Mouse (Mus musculus) naive thymus-derived CD4-positive, alpha-beta T cell, adult 2 months (primary cell): Measurements from ENCODE around the gene Abhd11.
"Not testable (repeated sequence)": the region's sequence is repeated elsewhere in the genome, so short reads cannot be mapped to it uniquely, and the experiment has no call there.

Experiments
- DNase-seq: peaks from one replicate; pipeline ENCODE4 v3.0.0-alpha.2; 2011; ENCODE audit warnings: low read depth

Gene Abhd11

GRCm38 (mm10) chr5:135024665-135025224 is 15.8 kb downstream of the Abhd11 start:
- peak; percentile 90 for DNase-seq

DNA sequence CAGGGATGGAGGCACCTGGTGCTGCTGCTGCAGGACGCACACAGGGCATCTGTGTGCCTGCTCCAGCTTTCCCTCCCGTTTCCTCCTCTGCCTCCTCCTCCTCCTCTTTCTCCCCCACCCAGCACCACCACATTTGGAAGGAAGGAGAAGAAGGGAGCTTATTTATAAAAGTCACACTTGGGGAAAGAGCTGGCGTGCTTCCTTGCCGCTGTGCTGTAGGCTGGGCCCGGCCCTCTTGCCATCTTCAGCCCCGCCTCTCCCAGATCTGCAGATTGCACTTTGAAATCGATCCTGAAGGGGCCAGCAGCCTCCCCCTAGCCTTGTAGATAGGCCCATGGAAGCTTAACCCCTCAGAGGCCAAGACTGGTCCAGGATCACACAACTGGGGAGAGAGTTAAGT is 16.9 kb downstream of the Abhd11 start:
- peak; percentile 44 for DNase-seq

DNA sequence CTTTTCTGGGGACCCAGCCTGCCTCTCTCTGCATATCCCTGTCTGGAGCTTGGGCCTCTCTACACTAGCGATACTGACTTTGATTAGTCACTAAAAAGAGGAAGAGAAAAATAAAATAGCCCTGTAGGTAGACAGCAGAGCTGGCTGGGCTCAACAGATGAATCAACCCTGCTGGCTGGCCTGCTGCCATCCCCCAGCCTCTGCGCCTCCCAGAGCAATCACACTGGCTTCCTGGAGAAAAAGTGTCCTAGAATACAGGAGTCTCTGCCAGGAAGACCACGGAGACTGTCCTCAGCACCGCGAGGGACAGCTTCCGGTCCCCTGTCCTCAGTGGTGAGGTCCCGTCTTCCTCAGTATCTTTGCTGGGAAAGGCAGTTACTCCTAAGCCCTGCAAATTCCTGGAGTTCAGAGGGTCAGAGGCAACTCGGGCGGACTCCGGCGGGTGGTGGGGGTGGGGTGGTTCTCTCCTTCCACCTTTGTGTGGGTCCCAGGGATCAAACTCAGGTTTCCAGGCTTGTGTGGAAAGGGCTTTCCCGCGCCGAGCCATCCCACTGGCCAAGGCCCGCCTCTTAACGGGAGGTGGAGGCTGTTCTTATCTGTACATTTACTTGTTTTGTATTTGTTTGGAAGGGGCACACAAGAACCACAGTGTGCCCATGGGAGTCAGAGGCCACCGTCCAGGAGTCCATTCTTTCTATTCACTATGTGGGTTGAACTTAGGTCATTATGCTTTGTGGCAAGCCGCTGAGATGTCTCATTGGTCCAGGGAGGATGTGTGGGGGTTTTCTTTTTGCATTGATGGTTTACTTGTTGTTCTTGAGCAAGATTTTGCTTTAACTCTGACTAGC is 20.3 kb downstream of the Abhd11 start:
- DNase-seq = no peak

GRCm38 (mm10) chr5:135032581-135032980 is 23.6 kb downstream of the Abhd11 start:
- no peak for DNase-seq

DNA sequence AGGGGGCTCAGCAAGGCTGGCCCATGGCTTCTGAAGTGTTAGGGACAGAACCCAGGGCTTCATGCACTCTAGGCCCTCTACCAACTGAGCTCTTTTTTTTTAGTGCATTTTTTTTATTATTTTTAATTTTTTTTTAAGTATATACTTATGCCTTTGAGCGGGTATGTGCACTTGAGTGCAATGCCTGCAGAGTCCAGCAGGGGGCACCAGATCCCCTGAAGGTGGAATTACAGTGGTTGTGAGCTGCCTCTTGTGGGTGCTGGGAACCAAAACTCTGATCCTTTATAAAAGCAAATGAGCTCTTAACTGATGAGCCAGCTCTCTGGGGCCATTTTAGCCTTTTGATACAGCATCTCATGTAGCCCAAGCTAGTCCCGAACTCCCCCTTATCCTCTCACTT is 25.6 kb downstream of the Abhd11 start:
- no peak for DNase-seq

GRCm38 (mm10) chr5:135035608-135036359 is 26.8 kb downstream of the Abhd11 start:
- no peak for DNase-seq

DNA sequence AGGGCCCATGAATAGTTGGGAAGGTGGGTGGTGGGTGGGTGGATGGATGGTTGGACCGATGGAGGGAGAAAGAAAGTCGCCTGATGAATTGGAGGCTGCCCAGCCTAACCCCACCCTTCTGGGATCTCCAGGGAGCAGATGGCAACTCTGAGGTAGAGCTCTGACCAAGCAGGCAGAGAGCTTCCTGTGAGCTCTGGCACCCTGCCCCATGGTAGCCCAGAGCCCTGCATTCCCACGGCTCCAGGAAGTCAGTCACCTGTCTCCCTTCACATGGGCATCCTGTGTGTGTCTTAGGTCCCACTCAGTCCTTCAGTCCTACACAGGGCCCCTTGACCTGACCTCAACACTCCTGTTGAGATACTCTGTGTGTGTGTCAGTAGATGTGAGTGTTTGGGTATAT is 29.0 kb downstream of the Abhd11 start:
- no peak for DNase-seq

DNA sequence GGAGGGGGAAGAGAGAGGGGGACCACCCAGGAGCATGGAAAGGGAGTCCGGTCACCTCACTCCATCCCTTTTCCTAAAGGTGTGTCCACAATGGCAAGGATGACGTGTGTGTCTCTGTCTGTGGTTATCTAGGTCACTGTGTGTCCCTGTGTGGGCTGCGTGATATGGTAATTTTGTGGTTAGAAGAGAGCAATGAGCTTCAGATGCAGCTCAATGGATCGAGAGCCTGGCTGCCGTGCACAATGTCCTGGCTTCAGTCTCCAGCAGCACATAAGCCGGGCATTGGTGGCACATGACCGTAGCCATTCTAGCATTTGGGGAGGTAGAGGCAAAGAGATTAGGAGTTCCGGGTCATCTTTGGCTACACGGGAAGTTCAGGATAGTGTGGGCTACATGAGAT is 30.6 kb downstream of the Abhd11 start:
- DNase-seq = no peak

- DNase-seq = no peak
Measured at GRCm38 (mm10) chr5:135040059-135040458, 31.1 kb downstream of the Abhd11 start.

- no peak for DNase-seq
Measured at GRCm38 (mm10) chr5:135040777-135041176, 31.8 kb downstream of the Abhd11 start.

GRCm38 (mm10) chr5:135042105-135042788 is 33.3 kb downstream of the Abhd11 start:
- DNase-seq = no peak

GRCm38 (mm10) chr5:135044575-135044974 is 35.6 kb downstream of the Abhd11 start:
- DNase-seq = no peak

- no peak for DNase-seq
Measured at GRCm38 (mm10) chr5:135048539-135048938, 39.6 kb downstream of the Abhd11 start.

- DNase-seq = not testable (repeated sequence)
Measured at GRCm38 (mm10) chr5:135049268-135049667, 40.3 kb downstream of the Abhd11 start.

DNA sequence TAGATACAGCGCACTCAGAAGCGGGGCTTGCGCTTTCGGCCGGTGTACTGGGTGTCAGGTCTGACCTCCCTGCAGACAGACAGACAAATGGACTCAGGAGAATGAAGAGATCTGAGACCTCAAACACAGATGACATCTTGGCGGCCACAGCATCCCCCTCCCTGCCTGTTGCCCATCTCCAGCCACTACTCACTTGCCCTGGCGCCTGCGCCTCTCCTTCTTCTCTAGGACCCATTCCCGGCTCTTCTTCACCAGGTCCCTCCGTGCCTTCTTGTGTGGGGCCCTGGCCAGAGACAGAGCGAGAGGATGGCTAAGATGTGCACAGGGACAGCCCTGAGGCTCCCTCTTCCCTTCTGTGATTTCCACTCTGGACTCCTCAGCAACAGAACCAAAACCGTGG is 44.4 kb downstream of the Abhd11 start:
- no peak for DNase-seq
